Mouse (Mus musculus) adrenal gland, postnatal 36 days (tissue): ENCODE measurements around the gene Ttll5. TPM values are rescaled to one million over a fixed set of nuclear protein-coding genes. Genes with fewer than 3 reads are reported as not detected.

Source experiments
- DNase-seq, 2 experiments: peaks; one replicate each; pipeline ENCODE4 v3.0.0; 2021; ENCODE audit warnings: mixed read lengths in 1 of 2
- total RNA-seq, 2 experiments: library from RNA; stranded (reverse); gene quantifications; 2 replicates each; pipeline ENCODE4 v1.2.3; 2021

The Ttll5 gene
- total RNA-seq, 2 experiments from 2014 or later: 17.3 to 29.2 TPM

GRCm38 (mm10) chr12:86055306-86055705, 230.8 kb downstream of the Ttll5 start:
- DNase-seq: no peak

GRCm38 (mm10) chr12:86056976-86057375, 232.5 kb downstream of the Ttll5 start:
- DNase-seq: no peak

- no peak for DNase-seq
Observed at GRCm38 (mm10) chr12:86057516-86057915, 233.1 kb downstream of the Ttll5 start.

- no peak for DNase-seq
Observed at GRCm38 (mm10) chr12:86059341-86059740, 234.9 kb downstream of the Ttll5 start.

- no peak for DNase-seq
Observed at GRCm38 (mm10) chr12:86064796-86065195, 240.3 kb downstream of the Ttll5 start.

GRCm38 (mm10) chr12:86071432-86071831, 247.0 kb downstream of the Ttll5 start:
- no peak for DNase-seq

GRCm38 (mm10) chr12:86074681-86075080, 250.2 kb downstream of the Ttll5 start:
- no peak for DNase-seq

- no peak for DNase-seq
Observed at GRCm38 (mm10) chr12:86075358-86075757, 250.9 kb downstream of the Ttll5 start.

- DNase-seq: peak in 1 of 2 experiments; percentile 21
Observed at GRCm38 (mm10) chr12:86076321-86076901, 252.0 kb downstream of the Ttll5 start.

GRCm38 (mm10) chr12:86077322-86077721, 252.9 kb downstream of the Ttll5 start:
- no peak for DNase-seq

- DNase-seq: no peak
Observed at GRCm38 (mm10) chr12:86077736-86078135, 253.3 kb downstream of the Ttll5 start.

GRCm38 (mm10) chr12:86078176-86078552, 253.7 kb downstream of the Ttll5 start:
- DNase-seq: peak in 1 of 2 experiments; percentile 33

GRCm38 (mm10) chr12:86078553-86079201, 254.2 kb downstream of the Ttll5 start, which contains the start of gene Tgfb3:
Gene Tgfb3, minus strand, starts transcription at chr12:86079041.
- DNase-seq: peak; percentile 50 to 67

GRCm38 (mm10) chr12:86079202-86079667, 254.8 kb downstream of the Ttll5 start:
- DNase-seq: peak; percentile 95 to 96

GRCm38 (mm10) chr12:86082481-86083012, 258.1 kb downstream of the Ttll5 start, which contains the start of gene Ift43:
Gene Ift43, plus strand, starts transcription at chr12:86082541.
- DNase-seq: peak; percentile 90 to 91

- DNase-seq: no peak
Observed at GRCm38 (mm10) chr12:86085873-86086272, 261.4 kb downstream of the Ttll5 start.

- DNase-seq: no peak
Observed at GRCm38 (mm10) chr12:86086550-86086949, 262.1 kb downstream of the Ttll5 start.

GRCm38 (mm10) chr12:86088042-86088441, 263.6 kb downstream of the Ttll5 start:
- DNase-seq: peak in 1 of 2 experiments; percentile 28

- DNase-seq: no peak
Observed at GRCm38 (mm10) chr12:86090764-86091163, 266.3 kb downstream of the Ttll5 start.

GRCm38 (mm10) chr12:86091601-86092132, 267.2 kb downstream of the Ttll5 start:
- no peak for DNase-seq

GRCm38 (mm10) chr12:86094075-86094474, 269.6 kb downstream of the Ttll5 start:
- DNase-seq: no peak

- no peak for DNase-seq
Observed at GRCm38 (mm10) chr12:86095806-86096205, 271.3 kb downstream of the Ttll5 start.

- no peak for DNase-seq
Observed at GRCm38 (mm10) chr12:86097781-86098180, 273.3 kb downstream of the Ttll5 start.
